Mouse (Mus musculus) megakaryocyte progenitor cell, adult 5-6 weeks (primary cell): ENCODE measurements around the gene Dbp. TPM values are rescaled to one million over a fixed set of nuclear protein-coding genes. Genes with fewer than 3 reads are reported as not detected.

Experiments used
- ATAC-seq: replicated peaks from 2 replicates; pipeline ENCODE4 v1.8.0; 2016; ENCODE audit warnings: mild to moderate bottlenecking, moderate TSS enrichment, inconsistent platforms; ENCODE audit not compliant: poor library complexity
- total RNA-seq, 2 experiments: library from RNA; stranded (forward) in 1 of 2; stranded (reverse) in 1 of 2; fragments of 157-497, 149-512 nt in 1 of 2; fragments of 200-1000 nt in 1 of 2; gene quantifications; 2 replicates each; pipeline versions ENCODE4 v1.2.3 to v1.2.4; 2015 to 2017

The Dbp gene
- total RNA-seq, 2 experiments from 2014 or later, result 5.6 to 6.2 TPM

DNA sequence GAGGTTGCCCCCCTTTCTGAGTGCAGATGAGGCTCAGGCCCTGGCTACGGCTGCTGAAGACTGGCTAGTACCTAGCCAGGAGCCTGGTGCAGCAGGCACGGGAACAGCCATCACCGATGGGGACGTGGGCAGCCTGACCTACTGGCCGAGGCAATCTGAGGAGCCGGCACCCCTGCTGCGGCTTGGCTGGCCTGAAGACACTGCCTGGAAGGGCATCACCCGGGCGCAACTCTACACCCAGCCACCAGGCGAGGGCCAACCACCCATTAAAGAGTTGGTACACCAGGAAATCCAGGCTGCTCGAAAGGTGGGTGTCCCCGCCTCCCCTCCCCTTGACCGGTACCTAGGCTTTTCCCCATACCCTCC lies 17.4 kb downstream of the Dbp start:
- ATAC-seq, result no peak

DNA sequence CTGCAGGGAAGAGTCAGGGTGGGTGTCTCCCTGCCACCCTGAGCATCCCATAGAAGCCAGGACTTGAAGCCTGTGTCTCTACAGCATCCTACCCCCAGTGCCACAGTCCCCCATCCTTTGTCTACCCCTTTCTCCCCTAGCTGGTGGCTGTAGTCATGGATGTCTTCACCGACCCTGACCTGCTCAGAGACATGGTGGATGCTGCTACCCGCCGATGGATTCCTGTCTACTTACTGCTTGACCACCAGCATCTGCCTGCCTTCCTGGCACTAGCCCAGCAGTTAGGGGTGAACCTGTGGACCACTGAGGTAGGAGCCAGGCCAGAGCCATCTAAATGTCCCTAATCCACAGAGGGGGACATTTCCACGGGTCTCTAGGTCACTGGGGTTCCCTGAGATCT lies 18.4 kb downstream of the Dbp start:
- no peak for ATAC-seq

DNA sequence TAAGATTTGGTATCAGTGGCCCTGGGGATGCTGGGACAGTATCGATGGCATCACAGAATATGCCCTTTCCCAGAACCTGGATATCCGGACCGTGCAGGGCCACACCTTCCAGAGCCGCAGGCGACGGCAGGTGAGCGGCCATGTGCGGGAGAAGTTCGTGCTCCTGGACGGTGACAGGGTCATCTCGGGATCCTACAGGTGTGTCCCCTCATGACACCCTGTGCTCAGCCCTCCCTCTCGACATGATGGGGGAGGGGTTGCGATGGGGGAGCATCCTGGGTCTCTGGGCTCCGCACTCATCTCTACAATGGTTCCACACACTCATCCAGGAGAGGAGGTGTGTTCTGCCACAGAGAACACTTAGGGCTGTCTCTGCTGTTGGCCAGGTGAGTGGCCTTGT lies 18.9 kb downstream of the Dbp start:
- no peak for ATAC-seq

DNA sequence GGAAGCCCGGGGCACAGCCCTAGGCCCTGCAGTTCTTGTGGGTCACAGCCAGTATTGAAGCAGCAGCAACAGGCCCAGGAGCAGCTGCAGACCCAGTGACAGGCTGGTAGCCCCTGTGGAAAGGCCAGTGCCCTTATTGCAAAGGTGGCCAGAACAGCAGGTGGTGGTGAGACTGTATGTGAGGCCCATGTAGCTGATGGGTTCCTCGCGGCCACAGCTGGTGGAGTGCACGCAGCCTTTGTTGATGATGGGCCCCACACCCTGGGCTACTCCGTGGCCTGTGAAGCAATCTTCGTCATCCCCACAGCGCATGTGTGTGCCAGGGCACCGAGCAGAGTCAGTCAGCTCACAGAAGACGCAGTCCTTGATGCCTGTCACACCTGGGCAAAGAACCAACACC lies 20.3 kb downstream of the Dbp start:
- no peak for ATAC-seq

DNA sequence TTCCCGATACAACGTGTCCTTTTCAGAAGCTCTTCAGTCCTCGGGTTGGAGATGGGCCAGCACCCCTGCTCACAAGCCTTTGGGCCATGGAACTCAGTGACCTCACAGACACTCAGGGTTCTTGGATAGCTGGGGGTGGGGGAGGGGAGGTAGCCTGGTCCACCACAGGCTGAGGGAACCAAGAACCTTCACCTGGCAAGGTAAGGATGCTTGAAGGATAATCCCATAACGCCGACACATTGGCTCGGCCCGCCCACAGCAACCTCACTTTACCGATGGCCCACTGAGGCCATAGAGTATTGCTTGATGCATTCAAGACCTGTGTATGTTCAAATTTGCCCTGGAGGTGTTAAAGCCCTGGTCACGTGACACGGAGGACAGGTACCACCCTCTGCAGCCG lies 20.8 kb downstream of the Dbp start, which contains the start of gene Spaca4:
Gene Spaca4 (minus strand): TSS at position 101 of the 400 bp plus-strand sequence.
- ATAC-seq, result no peak

DNA sequence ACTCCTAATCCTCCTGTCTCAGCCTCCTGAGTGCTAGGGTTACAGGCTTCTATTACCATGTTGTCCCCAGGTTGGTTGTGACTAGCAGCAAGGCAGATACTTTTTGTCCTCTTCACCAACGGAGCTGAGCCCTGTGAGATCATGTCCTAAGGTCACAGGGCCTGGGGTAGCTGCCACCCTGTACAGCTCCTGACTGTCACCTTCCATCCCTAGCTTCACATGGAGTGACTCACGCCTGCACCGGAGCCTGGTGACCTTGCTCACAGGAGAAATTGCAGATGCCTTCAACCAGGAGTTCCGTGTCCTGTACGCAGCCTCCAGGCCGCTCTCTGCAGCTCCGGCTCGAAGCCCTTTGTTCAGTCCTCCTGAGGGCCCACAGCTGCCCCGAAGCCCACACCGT lies 21.5 kb downstream of the Dbp start:
- no peak for ATAC-seq

DNA sequence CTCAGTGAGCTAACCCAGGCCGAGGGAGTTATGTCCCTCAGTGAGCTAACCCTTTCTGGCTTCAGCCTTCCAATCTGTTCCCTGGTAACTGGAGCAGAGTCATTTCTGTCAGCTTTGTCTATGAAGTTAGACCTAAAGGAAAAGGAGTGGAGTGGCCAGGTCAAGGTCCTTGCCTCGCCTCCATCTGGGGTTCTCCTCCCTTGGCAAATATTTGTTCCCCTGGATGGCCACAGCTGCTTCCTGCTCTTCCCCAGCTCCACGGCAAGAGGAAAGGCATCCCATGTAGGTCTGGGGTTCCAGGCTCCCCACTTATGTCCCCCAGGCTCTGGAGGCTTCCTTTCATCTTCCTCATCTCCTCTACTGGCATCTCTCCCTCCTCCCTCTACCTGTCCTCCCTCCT lies 22.7 kb downstream of the Dbp start:
- no peak for ATAC-seq

DNA sequence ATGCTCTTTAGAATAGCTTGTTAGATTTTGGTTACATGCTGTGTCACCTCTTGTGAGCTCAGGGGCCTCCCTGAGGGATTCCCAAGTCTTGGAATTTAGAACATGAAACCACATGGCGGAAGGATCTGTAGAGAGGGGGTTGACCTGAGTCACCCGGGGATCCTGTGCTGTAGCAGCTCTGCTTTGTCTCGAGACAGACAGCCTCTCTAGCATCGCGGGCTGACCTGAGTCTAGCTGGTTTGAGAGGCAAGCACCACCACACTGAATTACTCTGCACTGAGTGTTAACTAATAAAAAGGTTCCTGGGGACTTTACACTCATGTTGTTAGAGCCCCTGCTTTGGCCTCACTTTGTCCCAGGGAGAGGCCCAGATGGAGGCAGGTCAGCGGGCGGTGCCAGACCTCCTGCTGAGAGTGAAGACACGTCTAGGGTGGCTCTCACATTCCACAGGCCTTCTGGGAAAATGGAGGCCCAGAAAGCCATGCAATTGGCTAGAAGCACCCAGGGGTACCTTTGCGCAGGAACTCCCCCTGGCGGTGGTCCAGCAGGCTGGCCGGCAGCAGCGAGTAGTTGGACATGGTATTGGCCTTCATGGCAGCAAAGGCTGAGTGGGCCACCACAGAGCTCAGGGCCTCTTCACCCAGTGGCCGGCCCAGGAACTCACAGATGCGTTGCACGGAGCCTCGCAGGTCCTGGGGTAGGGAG lies 26.0 kb downstream of the Dbp start:
- peak; percentile 74 for ATAC-seq

DNA sequence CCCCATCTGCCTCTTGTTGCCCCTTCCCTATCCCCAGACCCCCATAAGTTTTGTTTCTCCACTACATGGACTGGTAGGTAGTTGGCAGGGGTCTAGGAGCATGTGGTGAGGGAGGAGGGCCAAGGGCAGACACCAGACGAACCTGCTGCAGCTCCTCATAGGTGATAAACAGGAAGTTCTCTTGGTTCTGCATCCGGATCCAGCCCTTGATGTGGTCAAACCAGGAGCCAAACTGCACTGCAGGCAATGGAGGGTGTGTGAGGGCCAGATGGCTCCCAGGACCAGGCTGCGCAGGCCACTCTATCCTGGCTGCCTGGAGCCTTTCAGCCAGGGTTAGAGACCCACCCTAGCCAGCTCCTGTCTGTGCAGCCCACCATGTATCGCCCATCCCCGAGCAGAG lies 28.6 kb downstream of the Dbp start:
- ATAC-seq, result no peak

DNA sequence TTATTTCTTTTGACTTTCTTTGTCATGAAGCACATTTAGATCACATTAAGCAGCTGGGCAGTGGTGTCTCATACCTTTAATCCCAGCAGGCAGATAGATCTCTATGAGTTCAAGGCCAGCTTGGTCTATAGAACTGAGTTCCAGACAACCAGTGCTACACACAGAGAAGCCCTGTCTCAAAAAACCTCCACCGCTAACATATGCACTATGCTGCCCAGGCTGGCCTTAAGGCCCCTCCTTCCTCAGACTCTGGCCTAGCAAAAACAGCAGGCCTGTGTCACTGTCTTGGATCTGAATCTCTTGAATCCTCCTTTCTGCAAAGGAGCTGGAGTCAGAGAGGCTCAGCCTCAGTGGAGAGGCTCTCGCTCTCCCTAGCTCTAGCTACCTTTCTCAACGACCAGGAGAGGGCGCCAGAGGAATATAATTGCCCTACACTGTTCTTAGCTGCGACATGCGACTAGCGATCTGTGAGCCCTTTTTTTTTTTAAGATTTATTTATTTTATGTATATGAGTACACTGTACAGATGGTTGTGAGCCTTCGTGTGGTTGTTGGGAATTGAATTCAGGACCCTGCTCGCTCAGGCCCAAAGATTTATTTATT lies 34.4 kb downstream of the Dbp start:
- peak; percentile 77 for ATAC-seq

DNA sequence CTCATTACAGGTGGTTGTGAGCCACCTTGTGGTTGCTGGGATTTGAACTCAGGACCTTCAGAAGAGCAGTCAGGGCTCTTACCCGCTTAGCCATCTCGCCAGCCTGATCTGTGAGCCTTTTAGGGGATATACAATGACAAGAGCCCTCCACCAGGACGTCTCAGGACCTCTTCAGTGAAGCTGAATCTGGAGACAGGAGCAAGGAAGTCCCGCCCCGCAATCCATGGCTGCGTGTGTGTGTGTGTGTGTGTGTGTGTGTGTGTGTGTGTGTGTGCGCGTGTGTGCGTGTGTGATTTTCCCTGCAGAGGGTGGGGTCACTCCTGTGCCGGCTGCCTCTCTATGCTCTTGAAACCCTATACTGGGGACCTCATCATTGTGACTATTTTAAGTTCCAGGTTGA lies 34.9 kb downstream of the Dbp start:
- ATAC-seq, result no peak

DNA sequence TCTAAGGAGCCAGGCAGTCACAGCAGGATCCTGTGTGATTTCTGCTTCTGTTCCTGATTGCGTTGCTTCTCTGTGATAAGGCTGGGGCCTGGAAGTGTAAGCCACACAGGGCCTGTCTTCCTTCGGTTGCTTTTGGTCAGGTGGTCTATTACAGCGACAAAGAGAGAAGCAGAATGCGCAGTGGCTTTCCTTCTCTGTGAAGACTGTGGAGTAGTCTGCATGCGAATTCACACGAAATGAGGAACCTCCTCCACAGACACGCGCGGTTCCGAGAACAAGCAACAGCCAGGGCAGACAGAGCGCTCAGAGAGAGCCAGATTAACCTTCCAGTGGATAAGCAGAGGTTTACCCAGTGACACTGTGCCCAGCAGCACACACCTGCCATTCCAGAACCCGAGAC lies 36.4 kb downstream of the Dbp start:
- ATAC-seq, result peak; percentile 43

DNA sequence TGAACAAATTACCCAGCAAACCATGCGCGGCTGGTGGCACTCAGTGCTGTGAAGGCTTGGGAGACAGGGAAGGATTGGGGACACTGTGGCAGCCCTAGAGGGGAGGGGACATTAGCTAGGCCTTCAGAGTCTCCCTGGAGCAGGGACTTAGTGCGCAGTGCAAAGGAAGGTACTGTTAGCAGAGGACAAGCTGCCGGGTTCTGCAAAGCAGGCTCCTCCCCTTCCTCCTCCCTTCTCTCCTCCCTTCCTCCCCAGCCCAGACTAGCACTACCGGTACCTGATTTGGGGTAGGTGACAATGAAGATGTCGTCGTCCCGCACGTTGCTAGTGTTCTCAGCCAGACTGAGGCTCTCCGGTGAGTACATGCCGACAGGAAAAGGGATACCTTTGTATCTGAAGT lies 36.9 kb downstream of the Dbp start:
- ATAC-seq, result peak; percentile 74

DNA sequence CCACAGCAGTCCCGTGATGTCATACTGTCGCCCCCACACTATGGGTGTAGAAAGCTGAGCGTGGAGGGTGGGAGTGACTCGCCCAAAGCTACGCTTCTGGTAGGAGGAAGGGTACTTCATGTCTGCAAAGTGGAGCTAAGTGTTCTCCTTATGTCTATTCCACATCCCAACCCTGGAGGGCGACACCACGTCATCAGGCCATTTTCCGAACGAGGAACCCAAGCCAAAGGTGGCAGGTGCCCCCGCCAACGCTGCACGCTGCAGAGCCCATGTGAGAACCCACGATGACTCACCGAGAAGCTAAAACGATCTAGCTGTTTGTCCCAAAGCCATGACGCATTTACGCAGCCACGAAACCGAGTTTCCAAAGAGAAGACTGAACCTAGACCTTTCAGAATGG lies 37.5 kb downstream of the Dbp start:
- ATAC-seq, result peak; percentile 38

DNA sequence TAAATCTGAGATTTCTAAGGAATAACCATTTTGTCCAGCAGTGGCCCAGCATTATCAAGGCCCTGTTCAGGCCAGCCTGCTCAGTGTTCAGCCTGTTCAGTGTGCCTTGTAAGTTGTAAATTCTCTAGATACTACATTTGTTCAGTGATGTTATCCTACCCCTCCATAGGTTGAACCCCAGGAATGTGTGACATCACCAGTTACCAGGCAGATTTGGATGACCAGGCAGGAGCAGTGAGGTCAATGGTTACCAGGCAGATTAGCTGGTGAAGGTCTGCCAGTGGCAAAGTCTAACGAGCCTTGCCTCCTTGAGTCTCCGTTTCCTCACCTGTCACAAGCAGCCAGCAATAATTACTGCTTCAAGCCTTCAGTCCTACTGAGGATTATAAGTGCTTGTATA lies 39.5 kb downstream of the Dbp start:
- peak; percentile 62 for ATAC-seq

DNA sequence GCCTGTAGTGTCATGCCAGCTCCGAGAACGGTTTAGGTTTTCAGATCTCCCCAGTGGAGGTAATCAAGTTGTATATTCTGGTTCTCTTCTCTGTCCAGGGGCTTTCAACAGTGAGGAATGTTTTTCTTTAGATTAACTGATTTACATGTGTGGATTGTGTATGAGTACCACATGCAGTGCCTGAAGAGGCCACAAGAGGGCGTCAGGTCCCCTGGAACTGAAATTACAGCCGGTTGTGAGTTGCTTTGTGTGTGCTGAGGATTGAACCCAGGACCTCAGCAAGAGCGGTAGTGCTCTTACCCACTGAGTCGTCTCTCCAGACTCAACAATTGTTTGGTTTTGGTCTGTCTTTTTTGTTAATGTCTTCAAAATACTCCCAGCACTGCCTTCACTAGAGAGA lies 41.6 kb downstream of the Dbp start:
- ATAC-seq, result no peak

DNA sequence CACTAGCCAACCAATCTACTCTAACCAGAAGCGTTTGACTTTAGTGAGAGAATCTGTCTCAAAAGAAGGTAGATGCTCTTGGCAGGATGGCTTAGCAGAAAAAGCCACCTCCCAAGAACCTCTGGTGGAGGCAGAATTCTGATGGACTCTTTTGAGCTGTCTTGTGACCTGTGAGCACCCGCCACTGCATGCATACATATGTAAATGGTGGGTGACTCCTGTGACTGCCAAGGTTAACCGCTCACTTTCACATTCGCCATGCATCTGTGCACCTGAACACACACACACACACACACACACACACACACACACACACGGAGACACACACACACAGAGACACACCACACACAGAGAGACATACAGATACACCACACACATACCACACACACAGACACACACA lies 42.6 kb downstream of the Dbp start:
- no peak for ATAC-seq

DNA sequence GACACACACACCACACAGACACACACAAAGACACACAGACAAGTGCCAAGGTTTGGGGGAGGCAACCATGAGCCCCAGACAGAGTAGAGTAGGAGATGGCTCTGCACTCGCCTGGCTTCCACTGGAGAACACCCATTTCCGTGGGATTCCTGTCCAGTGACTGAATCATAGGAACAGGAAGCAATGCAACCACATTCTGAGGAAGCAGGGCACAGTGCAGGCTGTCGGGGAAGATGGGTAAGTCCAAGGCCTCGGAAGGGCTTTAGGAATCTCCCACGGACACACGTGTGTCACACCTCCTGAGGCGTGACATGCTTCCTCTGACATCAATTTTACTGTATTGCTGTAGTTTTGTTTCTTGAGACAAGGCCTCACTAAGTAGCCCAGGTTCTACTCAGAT lies 43.2 kb downstream of the Dbp start:
- ATAC-seq, result no peak

DNA sequence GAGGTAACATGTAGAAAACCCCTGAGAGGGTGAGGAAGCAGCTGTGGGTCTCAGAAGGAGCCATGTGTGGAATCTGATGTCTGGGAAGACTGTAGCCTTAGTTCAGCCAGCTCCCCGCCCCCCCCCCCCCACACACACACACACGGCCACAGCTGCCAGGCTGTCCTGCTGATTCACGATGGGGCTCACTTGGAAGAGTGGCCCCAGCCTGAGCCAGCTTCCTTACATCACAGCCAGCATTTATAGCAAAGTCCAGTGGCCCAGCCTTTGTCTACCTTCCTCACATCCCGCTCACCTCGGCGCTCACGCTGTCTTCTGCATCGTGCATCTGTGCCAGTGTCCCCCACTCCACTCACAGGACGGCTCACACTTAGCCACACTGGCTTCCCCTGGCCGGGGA lies 44.5 kb downstream of the Dbp start:
- ATAC-seq, result no peak

DNA sequence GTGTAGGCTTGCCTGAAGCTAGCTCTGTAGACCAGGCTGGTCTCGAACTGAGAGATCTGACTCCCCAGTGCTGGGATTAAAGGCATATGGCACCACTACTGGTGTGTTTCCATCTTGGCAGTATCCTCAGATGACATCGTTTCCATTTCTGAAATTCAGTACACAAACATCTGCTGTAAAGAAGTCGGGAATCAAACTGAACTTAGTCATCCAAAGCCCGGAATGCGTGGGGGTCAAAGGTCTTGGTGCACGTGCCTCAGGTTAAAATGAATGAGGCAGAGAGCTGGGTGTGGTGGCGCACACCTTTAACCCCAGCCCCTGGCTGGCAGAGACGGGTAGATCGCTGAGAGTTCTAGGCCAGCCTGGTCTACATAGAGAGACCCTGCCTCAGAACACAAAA lies 45.3 kb downstream of the Dbp start:
- no peak for ATAC-seq

DNA sequence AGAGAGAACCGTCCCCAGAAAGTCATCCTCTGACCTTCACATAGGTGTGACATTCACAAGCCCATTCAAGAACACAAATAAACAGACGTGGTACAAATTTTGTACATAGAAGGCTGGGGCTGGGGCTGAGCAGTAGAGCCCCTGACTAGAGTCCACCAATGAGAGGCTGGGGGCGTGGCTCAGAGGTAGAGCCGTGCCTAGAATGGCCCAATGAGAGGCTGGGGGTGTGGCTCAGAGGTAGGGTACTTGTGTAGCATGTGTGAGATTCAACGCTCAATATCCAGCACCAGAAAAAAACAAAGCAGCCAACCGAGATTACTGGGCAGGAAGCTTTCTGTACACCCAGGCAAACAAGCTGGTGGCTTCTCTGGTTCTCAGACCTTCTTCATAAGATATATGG lies 50.8 kb downstream of the Dbp start:
- no peak for ATAC-seq

DNA sequence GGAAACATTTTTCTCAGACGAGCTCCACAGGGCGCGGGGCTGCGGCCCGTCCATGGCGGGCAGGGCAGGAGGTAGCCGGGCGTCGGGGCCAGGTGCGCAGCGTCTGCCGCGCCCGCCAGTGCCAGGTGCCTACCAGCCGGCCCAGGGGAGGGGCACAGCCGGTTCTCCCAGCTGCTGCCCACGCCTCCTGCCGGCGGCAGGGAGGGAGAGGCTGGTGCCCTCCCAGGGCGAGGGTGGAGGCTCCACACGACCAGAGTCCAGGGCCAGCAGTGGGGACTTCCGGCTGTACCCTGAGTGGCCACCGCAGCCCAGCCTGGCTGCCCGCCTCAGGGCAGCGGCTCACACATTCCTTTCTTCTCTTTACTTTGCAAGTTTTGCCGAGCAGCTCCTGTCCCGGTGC lies 54.5 kb downstream of the Dbp start:
- ATAC-seq, result no peak
